Mouse (Mus musculus) embryonic facial prominence, embryonic 13.5 days (tissue): ENCODE measurements at regions not wholly inside any gene's neighbourhood (a gene's known extent, or its start where the extent isn't known, plus 50 kb on each side); places are given as distances from the start of the nearest gene placed in this dataset.

Experiments used
- ATAC-seq: fragments of 200-750 bp; cut with Nextera tagmentation; 2 replicates; pipeline ENCODE4 v1.8.0; 2017; ENCODE audit warnings: low read depth; ENCODE audit not compliant: insufficient number of reproducible peaks, insufficient read depth, low FRiP score, low TSS enrichment
- H3K27ac ChIP-seq: fragments of 300-500 bp; sonication (generic); 2 replicates; pipeline ENCODE4 v1.5.1; 2015; ENCODE audit warnings: moderate library complexity, mild to moderate bottlenecking, inconsistent platforms
- H3K27me3 ChIP-seq: fragments of 300-500 bp; sonication (generic); 2 replicates; pipeline ENCODE4 v1.6.1; 2015; ENCODE audit warnings: mild to moderate bottlenecking, inconsistent platforms
- H3K36me3 ChIP-seq: fragments of 300-500 bp; sonication (generic); 2 replicates; pipeline ENCODE4 v1.6.1; 2015; ENCODE audit warnings: mild to moderate bottlenecking, inconsistent platforms
- H3K4me1 ChIP-seq: fragments of 300-500 bp; sonication (generic); 2 replicates; pipeline ENCODE4 v1.6.1; 2015; ENCODE audit warnings: inconsistent platforms
- H3K4me2 ChIP-seq: fragments of 300-500 bp; sonication (generic); 2 replicates; pipeline ENCODE4 v1.6.1; 2015; ENCODE audit warnings: moderate library complexity, mild to moderate bottlenecking, inconsistent platforms
- H3K4me3 ChIP-seq: fragments of 300-500 bp; sonication (generic); 2 replicates; pipeline ENCODE4 v1.5.1; 2015; ENCODE audit warnings: mild to moderate bottlenecking, inconsistent platforms
- H3K9ac ChIP-seq: fragments of 300-500 bp; sonication (generic); 2 replicates; pipeline ENCODE4 v1.6.1; 2015; ENCODE audit warnings: mild to moderate bottlenecking, inconsistent platforms
- H3K9me3 ChIP-seq: fragments of 300-500 bp; sonication (generic); 2 replicates; pipeline ENCODE4 v1.6.1; 2016; ENCODE audit warnings: inconsistent platforms
- WGBS: fragments of 180-500 bp; shearing (Covaris S2); methylation state at CpG from one replicate; pipeline ENCODE4 v1.1.7; 2015; ENCODE audit warnings: mixed read lengths; 5-methylcytosine and 5-hydroxymethylcytosine counted together

- no peak for ATAC-seq
- Histone ChIP-seq H3K36me3 (no peaks in the 10 kb centered on the region), H3K4me2 (peak overlapping the region; percentile 39), H3K9me3 (no peaks in the 10 kb centered on the region), H3K9ac (no peak overlapping the region), H3K27me3 (peaks cover 16% of the 10 kb centered on the region; the same call in 1 of the 2 replicates), H3K4me3 (no peak overlapping the region), H3K4me1 (peaks cover 34% of the 10 kb centered on the region), H3K27ac (no peak overlapping the region)
- WGBS: 23% methylated on average over 14 of the region's 14 CpGs
Observed at GRCm38 (mm10) chr8:107864802-107865651, 77.4 kb upstream of the Zfhx3 start.

GRCm38 (mm10) chr8:107865744-107866143 is 76.7 kb upstream of the Zfhx3 start:
- WGBS: 19% methylated on average over 4 of the region's 4 CpGs
- Histone ChIP-seq H3K9me3 (no peaks in the 10 kb centered on the region), H3K9ac (no peak overlapping the region), H3K4me3 (no peak overlapping the region), H3K36me3 (no peaks in the 10 kb centered on the region), H3K4me2 (no peak overlapping the region), H3K27ac (no peak overlapping the region), H3K4me1 (peaks cover 34% of the 10 kb centered on the region), H3K27me3 (peaks cover 16% of the 10 kb centered on the region; the same call in 1 of the 2 replicates)
- ATAC-seq: no peak

- H3K4me2 ChIP-seq: no peak overlapping the region
- H3K4me3 ChIP-seq: no peak overlapping the region
- peaks cover 1% of the 10 kb centered on the region for H3K4me1 ChIP-seq
- no peaks in the 10 kb centered on the region for H3K36me3 ChIP-seq
- no peak overlapping the region for H3K9ac ChIP-seq
- no peak for ATAC-seq
- H3K27ac ChIP-seq: no peak overlapping the region
- H3K9me3 ChIP-seq: peaks cover 7% of the 10 kb centered on the region; the same call in 1 of the 2 replicates
- 59% methylated on average over 15 of the region's 15 CpGs for WGBS
- H3K27me3 ChIP-seq: peaks cover 5% of the 10 kb centered on the region; the same call in 1 of the 2 replicates
Observed at GRCm38 (mm10) chr8:107871718-107872117, 70.7 kb upstream of the Zfhx3 start.

- Histone ChIP-seq H3K9ac (no peak overlapping the region), H3K4me3 (no peak overlapping the region)
Observed at GRCm38 (mm10) chr8:107872121-107872520, 70.3 kb upstream of the Zfhx3 start.

GRCm38 (mm10) chr8:107876455-107876854 is 66.0 kb upstream of the Zfhx3 start:
- peaks cover 7% of the 10 kb centered on the region; the same call in 1 of the 2 replicates for H3K9me3 ChIP-seq
- H3K36me3 ChIP-seq: no peaks in the 10 kb centered on the region
- no peak overlapping the region for H3K4me3 ChIP-seq
- ATAC-seq: no peak
- no peak overlapping the region for H3K9ac ChIP-seq
- no peaks in the 10 kb centered on the region for H3K27me3 ChIP-seq
- 62% methylated on average over 2 of the region's 2 CpGs for WGBS
- H3K4me1 ChIP-seq: no peaks in the 10 kb centered on the region
- no peak overlapping the region for H3K27ac ChIP-seq
- no peak overlapping the region for H3K4me2 ChIP-seq

More at GRCm38 (mm10) chr8:107872121-107872520, 70.3 kb upstream of the Zfhx3 start:
- Histone ChIP-seq H3K4me1 (no peaks in the 10 kb centered on the region), H3K36me3 (no peaks in the 10 kb centered on the region), H3K27ac (no peak overlapping the region), H3K9me3 (peaks cover 7% of the 10 kb centered on the region; the same call in 1 of the 2 replicates), H3K27me3 (peaks cover 3% of the 10 kb centered on the region; the same call in 1 of the 2 replicates), H3K4me2 (no peak overlapping the region)
- WGBS: 68% methylated on average over 11 of the region's 11 CpGs
- ATAC-seq: no peak

- no peaks in the 10 kb centered on the region for H3K9me3 ChIP-seq
- H3K9ac ChIP-seq: no peak overlapping the region
- H3K4me2 ChIP-seq: no peak overlapping the region
- WGBS: 10% methylated on average over 7 of the region's 7 CpGs
- no peaks in the 10 kb centered on the region; the same call in 1 of the 2 replicates for H3K27me3 ChIP-seq
- no peak overlapping the region for H3K4me3 ChIP-seq
- H3K36me3 ChIP-seq: no peaks in the 10 kb centered on the region
- H3K4me1 ChIP-seq: peaks cover 17% of the 10 kb centered on the region
- no peak for ATAC-seq
- H3K27ac ChIP-seq: no peak overlapping the region
Observed at GRCm38 (mm10) chr8:107881851-107882250, 60.6 kb upstream of the Zfhx3 start.

GRCm38 (mm10) chr8:107885547-107885946 is 56.9 kb upstream of the Zfhx3 start:
- Histone ChIP-seq H3K4me1 (peaks cover 31% of the 10 kb centered on the region), H3K4me3 (no peak overlapping the region), H3K9me3 (no peaks in the 10 kb centered on the region), H3K27me3 (no peaks in the 10 kb centered on the region; the same call in 1 of the 2 replicates), H3K36me3 (no peaks in the 10 kb centered on the region), H3K27ac (peak overlapping the region; percentile 22; the same call in 1 of the 2 replicates), H3K9ac (no peak overlapping the region), H3K4me2 (peak overlapping the region; percentile 20; the same call in 1 of the 2 replicates)
- WGBS: 25% methylated on average over 7 of the region's 7 CpGs
- ATAC-seq: no peak

GRCm38 (mm10) chr8:107885971-107886370 is 56.5 kb upstream of the Zfhx3 start:
- peak overlapping the region; percentile 20; the same call in 1 of the 2 replicates for H3K4me2 ChIP-seq
- 44% methylated on average over 5 of the region's 5 CpGs for WGBS
- 0 out of 2 replicates have a peak, but pooled peaks have one; percentile 15 for ATAC-seq
- no peak overlapping the region for H3K4me3 ChIP-seq
- H3K9ac ChIP-seq: no peak overlapping the region
- H3K27ac ChIP-seq: peak overlapping the region; percentile 22; the same call in 1 of the 2 replicates
- H3K4me1 ChIP-seq: peaks cover 35% of the 10 kb centered on the region
- H3K36me3 ChIP-seq: no peaks in the 10 kb centered on the region
- no peaks in the 10 kb centered on the region; the same call in 1 of the 2 replicates for H3K27me3 ChIP-seq
- no peaks in the 10 kb centered on the region for H3K9me3 ChIP-seq

GRCm38 (mm10) chr8:107886516-107887253 is 55.8 kb upstream of the Zfhx3 start:
- no peaks in the 10 kb centered on the region; the same call in 1 of the 2 replicates for H3K27me3 ChIP-seq
- ATAC-seq: no peak
- H3K4me3 ChIP-seq: no peak overlapping the region
- H3K9ac ChIP-seq: no peak overlapping the region
- H3K9me3 ChIP-seq: no peaks in the 10 kb centered on the region
- H3K36me3 ChIP-seq: no peaks in the 10 kb centered on the region
- H3K4me2 ChIP-seq: peak overlapping the region; percentile 48
- H3K4me1 ChIP-seq: peaks cover 36% of the 10 kb centered on the region
- 54% methylated on average over 19 of the region's 19 CpGs for WGBS
- peak overlapping the region; percentile 30; the same call in 1 of the 2 replicates for H3K27ac ChIP-seq

GRCm38 (mm10) chr8:107887333-107887732 is 55.1 kb upstream of the Zfhx3 start:
- 22% methylated on average over 10 of the region's 10 CpGs for WGBS
- Histone ChIP-seq H3K4me2 (peak overlapping the region; percentile 48), H3K27ac (peak overlapping the region; percentile 30; the same call in 1 of the 2 replicates), H3K9ac (no peak overlapping the region; the same call in 1 of the 2 replicates), H3K4me3 (no peak overlapping the region), H3K4me1 (peaks cover 36% of the 10 kb centered on the region), H3K9me3 (no peaks in the 10 kb centered on the region), H3K36me3 (no peaks in the 10 kb centered on the region), H3K27me3 (no peaks in the 10 kb centered on the region; the same call in 1 of the 2 replicates)
- no peak for ATAC-seq

- H3K4me1 ChIP-seq: peaks cover 27% of the 10 kb centered on the region
- no peaks in the 10 kb centered on the region for H3K9me3 ChIP-seq
- H3K4me2 ChIP-seq: no peak overlapping the region
- no peak overlapping the region for H3K27ac ChIP-seq
- H3K27me3 ChIP-seq: no peaks in the 10 kb centered on the region
- H3K4me3 ChIP-seq: no peak overlapping the region
- H3K36me3 ChIP-seq: no peaks in the 10 kb centered on the region
- H3K9ac ChIP-seq: no peak overlapping the region
- WGBS: 58% methylated on average over 5 of the region's 5 CpGs
- ATAC-seq: no peak
Observed at GRCm38 (mm10) chr8:107890922-107891321, 51.5 kb upstream of the Zfhx3 start.
